Mouse (Mus musculus): Measurements from ENCODE around the gene Naa10. TPM values are rescaled to one million over a fixed set of nuclear protein-coding genes. Genes with fewer than 3 reads are reported as not detected.

The Naa10 gene
- polyA plus RNA-seq, 1 experiment, result 90.3 TPM

- H3K4me3 ChIP-seq (ENCODE audit: insufficient read depth, low read depth, low read length), result no peak within 1 kb of the TSS
- H3K27ac ChIP-seq (replicated peaks; ENCODE audit: low read depth, low read length), result no peak within 1 kb of the TSS
- no peaks in the 10 kb centered on the region for H3K4me1 ChIP-seq (ENCODE audit: control insufficient read depth, insufficient read depth, insufficient read length, low read length)
Observed at GRCm38 (mm10) chrX:73891551-73892152, 30.1 kb downstream of the Naa10 start, which contains the start of gene Avpr2. TSS of gene Avpr2 (plus strand) at chrX:73892102.

GRCm38 (mm10) chrX:73881463-73881862 is 40.3 kb downstream of the Naa10 start:
- no peak overlapping the region for H3K4me3 ChIP-seq (ENCODE audit: insufficient read depth, low read depth, low read length)
- H3K4me1 ChIP-seq (ENCODE audit: control insufficient read depth, insufficient read depth, insufficient read length, low read length), result no peaks in the 10 kb centered on the region
- no peak overlapping the region for H3K27ac ChIP-seq (replicated peaks; ENCODE audit: low read depth, low read length)

GRCm38 (mm10) chrX:73881036-73881427 is 40.7 kb downstream of the Naa10 start:
- Histone ChIP-seq H3K4me1 (ENCODE audit: control insufficient read depth, insufficient read depth, insufficient read length, low read length) (no peaks in the 10 kb centered on the region), H3K27ac (replicated peaks; ENCODE audit: low read depth, low read length) (no peak overlapping the region), H3K4me3 (ENCODE audit: insufficient read depth, low read depth, low read length) (peak overlapping the region; percentile 51)

- no peaks in the 10 kb centered on the region for H3K4me1 ChIP-seq (ENCODE audit: control insufficient read depth, insufficient read depth, insufficient read length, low read length)
- H3K27ac ChIP-seq (replicated peaks; ENCODE audit: low read depth, low read length), result no peak overlapping the region
- peak overlapping the region; percentile 51 for H3K4me3 ChIP-seq (ENCODE audit: insufficient read depth, low read depth, low read length)
Observed at GRCm38 (mm10) chrX:73880194-73881035, 41.3 kb downstream of the Naa10 start.

GRCm38 (mm10) chrX:73877014-73877413 is 44.7 kb downstream of the Naa10 start:
- Histone ChIP-seq H3K4me3 (ENCODE audit: insufficient read depth, low read depth, low read length) (no peak overlapping the region), H3K27ac (replicated peaks; ENCODE audit: low read depth, low read length) (no peak overlapping the region), H3K4me1 (ENCODE audit: control insufficient read depth, insufficient read depth, insufficient read length, low read length) (no peaks in the 10 kb centered on the region)

GRCm38 (mm10) chrX:73875881-73876280 is 45.9 kb downstream of the Naa10 start:
- Histone ChIP-seq H3K4me1 (ENCODE audit: control insufficient read depth, insufficient read depth, insufficient read length, low read length) (no peaks in the 10 kb centered on the region), H3K4me3 (ENCODE audit: insufficient read depth, low read depth, low read length) (no peak overlapping the region), H3K27ac (replicated peaks; ENCODE audit: low read depth, low read length) (no peak overlapping the region)

GRCm38 (mm10) chrX:73871956-73872355 is 49.8 kb downstream of the Naa10 start:
- no peaks in the 10 kb centered on the region for H3K4me1 ChIP-seq (ENCODE audit: control insufficient read depth, insufficient read depth, insufficient read length, low read length)
- H3K27ac ChIP-seq (replicated peaks; ENCODE audit: low read depth, low read length), result no peak overlapping the region
- no peak overlapping the region for H3K4me3 ChIP-seq (ENCODE audit: insufficient read depth, low read depth, low read length)

GRCm38 (mm10) chrX:73871474-73871873 is 50.3 kb downstream of the Naa10 start:
- H3K4me1 ChIP-seq (ENCODE audit: control insufficient read depth, insufficient read depth, insufficient read length, low read length), result no peaks in the 10 kb centered on the region
- no peak overlapping the region for H3K4me3 ChIP-seq (ENCODE audit: insufficient read depth, low read depth, low read length)
- H3K27ac ChIP-seq (replicated peaks; ENCODE audit: low read depth, low read length), result no peak overlapping the region

- Histone ChIP-seq H3K4me1 (ENCODE audit: control insufficient read depth, insufficient read depth, insufficient read length, low read length) (no peaks in the 10 kb centered on the region), H3K4me3 (ENCODE audit: insufficient read depth, low read depth, low read length) (no peak overlapping the region), H3K27ac (replicated peaks; ENCODE audit: low read depth, low read length) (no peak overlapping the region)
Observed at GRCm38 (mm10) chrX:73869334-73869733, 52.4 kb downstream of the Naa10 start.

- no peaks in the 10 kb centered on the region for H3K4me1 ChIP-seq (ENCODE audit: control insufficient read depth, insufficient read depth, insufficient read length, low read length)
- H3K27ac ChIP-seq (replicated peaks; ENCODE audit: low read depth, low read length), result no peak overlapping the region
- no peak overlapping the region for H3K4me3 ChIP-seq (ENCODE audit: insufficient read depth, low read depth, low read length)
Observed at GRCm38 (mm10) chrX:73867852-73868251, 53.9 kb downstream of the Naa10 start.

GRCm38 (mm10) chrX:73867256-73867655 is 54.5 kb downstream of the Naa10 start:
- Histone ChIP-seq H3K27ac (replicated peaks; ENCODE audit: low read depth, low read length) (no peak overlapping the region), H3K4me1 (ENCODE audit: control insufficient read depth, insufficient read depth, insufficient read length, low read length) (no peaks in the 10 kb centered on the region), H3K4me3 (ENCODE audit: insufficient read depth, low read depth, low read length) (no peak overlapping the region)

Other genes with a start within 250 kb of the Naa10 start
- 15.8 and 19.4 TPM in 2 replicates for gene Slc6a8, start 248.8 kb downstream of the Naa10 start, polyA plus RNA-seq (2012; ENCODE audit: insufficient read depth, insufficient read length, missing spikeins)
- 350 and 381 TPM in 2 replicates for gene Bcap31, start 205.8 kb downstream of the Naa10 start, polyA plus RNA-seq (2012; ENCODE audit: insufficient read depth, insufficient read length, missing spikeins)
- gene Abcd1, start 205.3 kb downstream of the Naa10 start, polyA plus RNA-seq (2012; ENCODE audit: insufficient read depth, insufficient read length, missing spikeins), result 12.6 and 22.7 TPM in 2 replicates
- gene Plxnb3, start 164.9 kb downstream of the Naa10 start, polyA plus RNA-seq (2012; ENCODE audit: insufficient read depth, insufficient read length, missing spikeins), result 0.33 and 0.55 TPM in 2 replicates
- 0.71 TPM in 1 of 2 replicates, not detected in the other for gene Srpk3, start 147.5 kb downstream of the Naa10 start, polyA plus RNA-seq (2012; ENCODE audit: insufficient read depth, insufficient read length, missing spikeins)
- gene Idh3g, start 135.0 kb downstream of the Naa10 start, polyA plus RNA-seq (2012; ENCODE audit: insufficient read depth, insufficient read length, missing spikeins), result 1,669 and 1,851 TPM in 2 replicates
- 189 and 210 TPM in 2 replicates for gene Ssr4, start 134.9 kb downstream of the Naa10 start, polyA plus RNA-seq (2012; ENCODE audit: insufficient read depth, insufficient read length, missing spikeins)
- gene Pdzd4, start 97.0 kb downstream of the Naa10 start, polyA plus RNA-seq (2012; ENCODE audit: insufficient read depth, insufficient read length, missing spikeins), result 0.36 and 0.58 TPM in 2 replicates
- gene Avpr2, start 29.8 kb downstream of the Naa10 start, polyA plus RNA-seq (2012; ENCODE audit: insufficient read depth, insufficient read length, missing spikeins), result not detected in 2 replicates
- 2.2 and 2.3 TPM in 2 replicates for gene L1cam, start 25.8 kb downstream of the Naa10 start, polyA plus RNA-seq (2012; ENCODE audit: insufficient read depth, insufficient read length, missing spikeins)
- 0.59 and 1.9 TPM in 2 replicates for gene Arhgap4, start 74 bp downstream of the Naa10 start, polyA plus RNA-seq (2012; ENCODE audit: insufficient read depth, insufficient read length, missing spikeins)
- 4.6 and 7.4 TPM in 2 replicates for gene Renbp, start 8.9 kb upstream of the Naa10 start, polyA plus RNA-seq (2012; ENCODE audit: insufficient read depth, insufficient read length, missing spikeins)
- gene Hcfc1, start 44.4 kb upstream of the Naa10 start, polyA plus RNA-seq (2012; ENCODE audit: insufficient read depth, insufficient read length, missing spikeins), result 15.7 and 22.4 TPM in 2 replicates
- 41.9 and 67.7 TPM in 2 replicates for gene Irak1, start 102.0 kb upstream of the Naa10 start, polyA plus RNA-seq (2012; ENCODE audit: insufficient read depth, insufficient read length, missing spikeins)
- gene Opn1mw, start 205.5 kb upstream of the Naa10 start, polyA plus RNA-seq (2012; ENCODE audit: insufficient read depth, insufficient read length, missing spikeins), result not detected in 2 replicates
- gene Mecp2, start 213.4 kb upstream of the Naa10 start, polyA plus RNA-seq (2012; ENCODE audit: insufficient read depth, insufficient read length, missing spikeins), result 9.8 and 10.8 TPM in 2 replicates
- not detected in 2 replicates for gene Tex28, start 245.9 kb upstream of the Naa10 start, polyA plus RNA-seq (2012; ENCODE audit: insufficient read depth, insufficient read length, missing spikeins)

All from brown adipose tissue, adult 24 weeks (tissue).